Comparison of ENCODE assay signal across 8 mouse cellular contexts in the genomic region with DNA sequence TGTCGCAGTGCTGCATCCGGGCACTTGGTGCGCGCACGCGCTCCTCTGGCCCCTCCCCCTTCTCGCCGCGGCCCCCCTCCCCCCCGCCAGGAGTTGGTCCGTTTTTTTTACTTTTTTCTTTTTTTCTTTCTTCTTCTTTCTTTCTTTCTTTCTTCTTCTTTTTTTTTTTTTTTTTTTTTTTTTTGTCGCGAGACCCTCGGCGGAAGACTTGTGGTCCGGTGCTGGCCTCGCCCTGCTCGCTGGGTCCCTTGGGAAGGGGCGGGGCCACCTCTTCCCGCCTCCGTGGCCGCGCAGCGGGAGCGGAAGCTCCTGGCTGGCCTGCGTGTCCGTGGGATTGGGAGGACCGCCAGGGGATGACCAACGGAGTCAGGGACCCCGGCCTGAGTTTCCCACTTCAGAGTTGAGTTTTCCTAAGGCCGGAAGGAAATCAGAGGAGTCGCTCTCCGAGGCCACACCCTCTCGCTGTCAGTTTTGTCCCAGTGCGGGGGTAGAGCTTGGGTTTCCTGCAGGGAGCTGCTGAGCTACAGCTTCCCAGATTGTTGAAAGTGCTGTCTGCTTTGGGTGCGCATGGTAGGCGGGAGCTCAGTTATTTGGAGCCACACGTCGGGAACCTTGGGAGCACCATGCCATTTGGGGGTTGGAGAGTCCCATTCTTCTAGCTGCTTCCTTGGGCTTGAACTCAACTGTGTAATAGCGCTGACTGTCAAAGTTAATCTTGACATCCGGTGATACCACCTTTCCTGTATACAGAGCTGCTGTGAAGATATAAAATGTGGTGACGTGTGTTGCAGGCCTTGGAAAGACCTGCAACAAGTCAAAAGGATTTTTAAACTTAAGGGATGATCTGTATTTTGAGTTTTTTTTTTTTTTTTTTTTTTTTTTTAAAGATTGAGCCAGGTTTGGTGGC. TPM values are rescaled to one million over a fixed set of nuclear protein-coding genes. Genes with fewer than 3 reads are reported as not detected.
DNase-seq lines count a peak whose midpoint lies in the region; ATAC-seq and TF ChIP-seq lines count a peak whose summit lies in the region.

No protein-coding gene starts in this region.

- no peaks in the 10 kb centered on the region for H3K27me3 ChIP-seq in MEL (ENCODE audit: control insufficient read depth in 1 of 2, insufficient read depth in 2 of 2, low read length in 2 of 2)
- no peaks in the 10 kb centered on the region for H3K27me3 ChIP-seq in forebrain, embryonic 16.5 days (replicated peaks; ENCODE audit: control insufficient read depth, insufficient read depth, low read length)
- H3K27me3 ChIP-seq in lung, embryonic 14.5 days (ENCODE audit: insufficient read depth, low read length), result no peaks in the 10 kb centered on the region

- TF ChIP-seq EP300 in MEL (IDR thresholded peaks at IDR 0.05; ENCODE audit: low read depth in 1 of 2, low read length in 2 of 2), result no peak

- H3K36me3 ChIP-seq in MEL (ENCODE audit: control insufficient read depth in 1 of 2, insufficient read depth in 2 of 2, low read length in 2 of 2), result peaks cover 19 to 38% of the 10 kb centered on the region in 2 experiments
- peaks cover 23% of the 10 kb centered on the region for H3K36me3 ChIP-seq in forebrain, embryonic 16.5 days (ENCODE audit: control insufficient read depth, insufficient read depth)
- peaks cover 39% of the 10 kb centered on the region for H3K36me3 ChIP-seq in lung, embryonic 14.5 days (ENCODE audit: insufficient read depth)

- intact Hi-C loops in heart, postnatal 25 days (cut with DNase I), result no loop called here

- peak overlapping the region; percentile 81 to 97 for H3K4me3 ChIP-seq in MEL (ENCODE audit: control insufficient read depth in 1 of 2, insufficient read depth in 1 of 2, low read depth in 2 of 2, low read length in 2 of 2)
- peak overlapping the region; percentile 93 for H3K4me3 ChIP-seq in forebrain, embryonic 16.5 days (replicated peaks; ENCODE audit: low read length)
- H3K4me3 ChIP-seq in lung, embryonic 14.5 days (ENCODE audit: low read depth, low read length), result peak overlapping the region; percentile 96

- H3K79me2 ChIP-seq in MEL (ENCODE audit: control insufficient read depth, insufficient read depth, low read length, poor library complexity), result peaks cover 44% of the 10 kb centered on the region

- peak overlapping the region; percentile 99 for H3K9ac ChIP-seq in MEL (ENCODE audit: control insufficient read depth, low read depth, low read length, poor library complexity, severe bottlenecking)
- H3K9ac ChIP-seq in forebrain, embryonic 16.5 days (replicated peaks; ENCODE audit: low read depth, low read length), result peak overlapping the region; percentile 93
- H3K9ac ChIP-seq in lung, embryonic 14.5 days, result peak overlapping the region; percentile 99

- no peaks in the 10 kb centered on the region for H3K9me3 ChIP-seq in MEL (replicated peaks; ENCODE audit: insufficient read depth, low read length)
- H3K9me3 ChIP-seq in forebrain, embryonic 16.5 days (ENCODE audit: control insufficient read depth, low read length), result no peaks in the 10 kb centered on the region
- no peaks in the 10 kb centered on the region for H3K9me3 ChIP-seq in lung, embryonic 14.5 days (ENCODE audit: low read depth, low read length)

- no peak for TF ChIP-seq RAD21 in MEL (IDR thresholded peaks at IDR 0.05; ENCODE audit: low read depth, low read length)

- ATAC-seq in forebrain, embryonic 16.5 days, result peak; percentile 24; the same call in 1 of the 2 replicates
- ATAC-seq in lung, embryonic 14.5 days (ENCODE audit: insufficient read depth), result peak; percentile 43; the same call in 1 of the 2 replicates

- TF ChIP-seq POLR2A in MEL (IDR thresholded peaks at IDR 0.05; ENCODE audit: control insufficient read depth in 1 of 2, insufficient read depth in 1 of 2, low read depth in 1 of 2, low read length in 2 of 2, poor library complexity in 1 of 2), result no peak

- under 1% methylated on average over 40 of the region's 42 CpGs for WGBS in forebrain, embryonic 16.5 days
- WGBS in lung, embryonic 14.5 days, result under 1% methylated on average over 42 of the region's 42 CpGs

- H3K4me2 ChIP-seq in forebrain, embryonic 16.5 days (ENCODE audit: low read length), result peak overlapping the region; percentile 80
- H3K4me2 ChIP-seq in lung, embryonic 14.5 days, result peak overlapping the region; percentile 87

- peaks cover 3 to 17% of the 10 kb centered on the region in 2 experiments for H3K4me1 ChIP-seq in MEL (ENCODE audit: control insufficient read depth in 1 of 2, insufficient read depth in 2 of 2, low read length in 2 of 2)
- peaks cover 22% of the 10 kb centered on the region for H3K4me1 ChIP-seq in forebrain, embryonic 16.5 days (replicated peaks; ENCODE audit: control insufficient read depth, insufficient read depth, low read length)
- peaks cover 7% of the 10 kb centered on the region; the same call in 1 of the 2 replicates for H3K4me1 ChIP-seq in lung, embryonic 14.5 days (ENCODE audit: insufficient read depth)

- DNase-seq in MEL (ENCODE audit: low read depth, low spot score), result peak; percentile 80
- DNase-seq in cerebellum, adult 18-20 months, result peak; percentile 61 to 75
- peak; percentile 75 for DNase-seq in heart, postnatal 25 days (ENCODE audit: low spot score)
- peak; percentile 62 to 75 for DNase-seq in layer of hippocampus, adult 8-10 months (ENCODE audit: low spot score in 2 of 2)
- DNase-seq in lung, embryonic 14.5 days, result peak; percentile 86
- DNase-seq in ovary, adult 18-20 months (ENCODE audit: low spot score), result peak; percentile 57
- peak; percentile 63 for DNase-seq in thymus, postnatal 0 days (ENCODE audit: low spot score)

- peak overlapping the region; percentile 37 for H3K27ac ChIP-seq in MEL (ENCODE audit: control insufficient read depth, low read depth, low read length)
- peak overlapping the region; percentile 97 for H3K27ac ChIP-seq in forebrain, embryonic 16.5 days (ENCODE audit: low read length)
- peak overlapping the region; percentile 99 for H3K27ac ChIP-seq in lung, embryonic 14.5 days (ENCODE audit: low read depth)

- no peak for TF ChIP-seq CTCF in MEL (IDR thresholded peaks at IDR 0.05 in 2 of 3, conservative IDR thresholded peaks at IDR 0.05 in 1 of 3; ENCODE audit: control insufficient read depth in 1 of 3, insufficient read depth in 1 of 3, low read depth in 2 of 3, low read length in 3 of 3, poor library complexity in 1 of 3, severe bottlenecking in 1 of 3)
- TF ChIP-seq CTCF in lung, embryonic 14.5 days (IDR thresholded peaks at IDR 0.05; ENCODE audit: low read depth), result no peak

RNA-seq across cellular contexts. Expression of gene Fus, which starts 0.9 kb away (rescaled TPM):
- 49.7 and 60.5 TPM in 2 replicates for total RNA-seq in MEL (2012; rRNA removed)
- 100 to 1,000 TPM; 346 to 848 TPM for polyA plus RNA-seq in MEL (2012; ENCODE audit: insufficient read depth in 1 of 2, insufficient read length in 2 of 2, low read depth in 1 of 2, low replicate concordance in 2 of 2, missing spikeins in 1 of 2)
- polyA plus RNA-seq in forebrain, embryonic 16.5 days (2015; fragmentation: Nextera tagmentation; extraction: Ambion mirVana), result 342 and 386 TPM in 2 replicates
- 100 to 1,000 TPM; 139 to 171 TPM for total RNA-seq in heart, postnatal 25 days (2021)
- 100 to 1,000 TPM; 328 to 387 (median 356) TPM for total RNA-seq in layer of hippocampus, adult 8-10 months (2022)
- 54.6 and 57.9 TPM in 2 replicates for polyA plus RNA-seq in lung, embryonic 14.5 days (2014; fragmentation: Nextera tagmentation; extraction: Ambion mirVana)
- 178 and 286 TPM in 2 replicates for polyA plus RNA-seq in thymus, postnatal 0 days (2015; fragmentation: Nextera tagmentation; extraction: Ambion mirVana)

RNA-seq across cellular contexts. Expression of gene Prss36, which starts 21.6 kb away (rescaled TPM):
- total RNA-seq in MEL (2012; rRNA removed), result 1.7 and 1.9 TPM in 2 replicates
- polyA plus RNA-seq in MEL (2012; ENCODE audit: insufficient read depth in 1 of 2, insufficient read length in 2 of 2, low read depth in 1 of 2, low replicate concordance in 2 of 2, missing spikeins in 1 of 2), result 1 to 10 TPM in 1 of 2 experiments, not detected in 1; 5.1 TPM
- 13.2 TPM in 2 replicates for polyA plus RNA-seq in forebrain, embryonic 16.5 days (2015; fragmentation: Nextera tagmentation; extraction: Ambion mirVana)
- total RNA-seq in heart, postnatal 25 days (2021), result 1 to 10 TPM; 7.5 to 8.1 TPM
- total RNA-seq in layer of hippocampus, adult 8-10 months (2022), result 10 to 100 TPM in 1 of 4 experiments, 1 to 10 TPM in 3; 8.0 to 12.7 (median 9.1) TPM
- polyA plus RNA-seq in lung, embryonic 14.5 days (2014; fragmentation: Nextera tagmentation; extraction: Ambion mirVana), result 9.2 and 9.7 TPM in 2 replicates
- polyA plus RNA-seq in thymus, postnatal 0 days (2015; fragmentation: Nextera tagmentation; extraction: Ambion mirVana), result 7.8 and 11.1 TPM in 2 replicates

RNA-seq across cellular contexts. Expression of gene Pycard, which starts 25.5 kb away (rescaled TPM):
- 0.10 and 0.12 TPM in 2 replicates for total RNA-seq in MEL (2012; rRNA removed)
- polyA plus RNA-seq in MEL (2012; ENCODE audit: insufficient read depth in 1 of 2, insufficient read length in 2 of 2, low read depth in 1 of 2, low replicate concordance in 2 of 2, missing spikeins in 1 of 2), result under 1 TPM in 1 of 2 experiments, not detected in 1; 0.24 TPM
- 4.9 and 5.1 TPM in 2 replicates for polyA plus RNA-seq in forebrain, embryonic 16.5 days (2015; fragmentation: Nextera tagmentation; extraction: Ambion mirVana)
- 10 to 100 TPM; 10.3 to 10.9 TPM for total RNA-seq in heart, postnatal 25 days (2021)
- 10 to 100 TPM in 2 of 4 experiments, 1 to 10 TPM in 2; 2.6 to 14.8 (median 7.2) TPM for total RNA-seq in layer of hippocampus, adult 8-10 months (2022)
- polyA plus RNA-seq in lung, embryonic 14.5 days (2014; fragmentation: Nextera tagmentation; extraction: Ambion mirVana), result 22.1 and 26.8 TPM in 2 replicates
- polyA plus RNA-seq in thymus, postnatal 0 days (2015; fragmentation: Nextera tagmentation; extraction: Ambion mirVana), result 372 and 387 TPM in 2 replicates

RNA-seq across cellular contexts. Expression of gene Trim72, which starts 35.6 kb away (rescaled TPM):
- 0.13 and 0.19 TPM in 2 replicates for total RNA-seq in MEL (2012; rRNA removed)
- under 1 TPM in 1 of 2 experiments, not detected in 1; 0.14 TPM for polyA plus RNA-seq in MEL (2012; ENCODE audit: insufficient read depth in 1 of 2, insufficient read length in 2 of 2, low read depth in 1 of 2, low replicate concordance in 2 of 2, missing spikeins in 1 of 2)
- polyA plus RNA-seq in forebrain, embryonic 16.5 days (2015; fragmentation: Nextera tagmentation; extraction: Ambion mirVana), result not detected in 2 replicates
- 100 to 1,000 TPM; 301 to 325 TPM for total RNA-seq in heart, postnatal 25 days (2021)
- total RNA-seq in layer of hippocampus, adult 8-10 months (2022), result 1 to 10 TPM in 2 of 4 experiments, under 1 TPM in 2; 0.47 to 1.1 (median 0.95) TPM
- polyA plus RNA-seq in lung, embryonic 14.5 days (2014; fragmentation: Nextera tagmentation; extraction: Ambion mirVana), result not detected in 2 replicates
- polyA plus RNA-seq in thymus, postnatal 0 days (2015; fragmentation: Nextera tagmentation; extraction: Ambion mirVana), result not detected in 2 replicates

RNA-seq across cellular contexts. Expression of gene Prss8, which starts 38.3 kb away (rescaled TPM):
- total RNA-seq in MEL (2012; rRNA removed), result 0.12 TPM in 1 of 2 replicates, not detected in the other
- polyA plus RNA-seq in MEL (2012; ENCODE audit: insufficient read depth in 1 of 2, insufficient read length in 2 of 2, low read depth in 1 of 2, low replicate concordance in 2 of 2, missing spikeins in 1 of 2), result under 1 TPM in 1 of 2 experiments, not detected in 1; 0.21 TPM
- polyA plus RNA-seq in forebrain, embryonic 16.5 days (2015; fragmentation: Nextera tagmentation; extraction: Ambion mirVana), result 0.19 and 0.32 TPM in 2 replicates
- not detected for total RNA-seq in heart, postnatal 25 days (2021)
- total RNA-seq in layer of hippocampus, adult 8-10 months (2022), result under 1 TPM; 0.18 to 0.98 (median 0.46) TPM
- polyA plus RNA-seq in lung, embryonic 14.5 days (2014; fragmentation: Nextera tagmentation; extraction: Ambion mirVana), result 48.8 and 51.7 TPM in 2 replicates
- 2.9 and 3.3 TPM in 2 replicates for polyA plus RNA-seq in thymus, postnatal 0 days (2015; fragmentation: Nextera tagmentation; extraction: Ambion mirVana)

Comparison
In these comparisons a context has a peak if more than half of its experiments do, and no peak if none do; other contexts are left out.
1. Peak in every context shown above with its lines: DNase-seq, ATAC-seq, H3K4me3 ChIP-seq and H3K27ac ChIP-seq.
2. H3K27ac ChIP-seq: peak in every context shown above with its lines; median percentile 99 in lung, embryonic 14.5 days; 97 in forebrain, embryonic 16.5 days; 37 in MEL.
3. RNA of gene Pycard, which starts 25.5 kb away (polyA plus RNA-seq): 372 to 387 TPM in thymus, postnatal 0 days; 22.1 to 26.8 TPM in lung, embryonic 14.5 days, 4.9 to 5.1 TPM in forebrain, embryonic 16.5 days and 0.24 TPM in MEL; every median in the first group is over 10 times any median in the second.